Mouse (Mus musculus): ENCODE results near the gene Ttc1.
A peak's percentile ranks its signal among the peaks of the same experiment; 100 is the strongest.

Gene Ttc1

DNA sequence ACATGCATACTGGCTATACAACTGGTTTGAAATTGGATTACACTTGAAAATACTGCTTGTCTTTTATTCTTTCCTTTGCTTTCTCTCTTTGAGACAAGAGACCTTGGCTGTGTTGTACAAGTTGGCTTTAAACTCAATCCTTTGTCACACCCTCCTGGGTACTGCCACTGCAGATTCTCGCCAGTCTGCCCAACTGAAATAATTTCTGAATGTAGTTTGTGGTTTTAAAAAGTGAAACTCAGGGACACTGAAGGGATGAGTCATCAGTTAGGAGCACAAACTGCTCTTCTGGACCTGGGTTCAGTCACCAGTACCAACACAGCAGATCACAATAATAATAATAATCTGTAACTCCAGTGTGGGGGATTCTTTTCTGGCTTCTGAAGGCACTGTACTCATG lies 44.3 kb downstream of the Ttc1 start:
- DNase-seq (ENCODE audit: low spot score) = no peak

DNA sequence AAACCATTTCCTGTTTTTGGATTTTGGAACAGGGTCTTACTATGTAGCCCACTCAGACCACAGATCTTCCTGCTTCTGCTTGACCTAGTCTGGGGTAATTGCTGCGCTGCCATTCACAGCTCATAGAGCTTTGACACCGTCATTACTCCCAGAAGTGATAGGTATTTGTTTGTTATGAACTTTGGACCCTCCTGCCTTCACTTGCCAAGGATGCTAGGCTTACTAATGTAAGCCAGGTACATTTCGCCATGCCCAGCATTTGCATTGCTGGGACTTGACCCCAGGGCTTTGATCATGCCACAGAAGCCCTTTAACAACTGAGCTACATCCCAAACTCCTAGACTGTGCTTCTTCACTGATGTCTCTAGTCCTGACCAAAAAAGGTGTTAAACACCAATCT lies 47.5 kb downstream of the Ttc1 start:
- DNase-seq (ENCODE audit: low spot score) = no peak

DNA sequence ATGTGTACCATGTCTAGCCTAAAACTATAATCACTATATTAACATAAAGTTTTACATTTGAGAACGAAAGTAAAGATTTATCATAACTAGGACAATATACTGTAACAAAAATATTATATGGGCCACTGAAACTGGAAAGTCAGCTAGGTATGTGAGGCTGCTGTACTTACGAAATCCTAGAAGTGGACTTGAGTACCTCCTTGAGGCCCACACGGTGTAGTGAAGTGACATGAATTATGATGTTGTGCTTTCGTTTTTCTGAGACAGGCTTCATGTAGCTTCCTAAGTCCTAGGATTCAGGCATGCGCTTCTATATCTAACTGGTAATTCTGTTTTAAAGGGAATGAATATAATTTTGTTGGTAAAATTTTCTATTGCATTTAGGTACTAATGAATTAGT lies 49.2 kb downstream of the Ttc1 start:
- no peak for DNase-seq (ENCODE audit: low spot score)

- no peak for DNase-seq (ENCODE audit: low spot score)
These were observed 51.2 kb downstream of the Ttc1 start for GRCm38 (mm10) chr11:43696623-43697022.

DNA sequence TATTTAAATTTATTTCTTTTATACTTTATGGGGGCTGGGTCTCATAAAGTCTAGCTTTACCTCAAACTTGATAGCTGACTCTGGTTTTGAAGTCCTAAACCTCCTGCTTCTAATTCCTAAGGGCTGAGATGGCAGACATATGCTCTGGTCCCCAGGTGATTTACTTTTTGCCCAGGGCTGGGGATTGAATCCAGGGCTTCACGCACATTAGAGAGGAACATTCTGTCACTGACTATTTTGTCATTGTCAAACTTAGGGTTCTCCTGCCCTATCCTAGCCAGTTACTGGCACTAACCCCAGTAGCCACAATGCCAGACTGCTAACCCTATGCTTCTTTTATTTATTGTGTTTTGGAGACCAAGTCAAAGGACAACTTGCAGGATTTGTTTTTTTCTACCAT lies 59.0 kb downstream of the Ttc1 start:
- DNase-seq (ENCODE audit: low spot score) = no peak

GRCm38 (mm10) chr11:43682415-43683217 lies 65.2 kb downstream of the Ttc1 start:
- no peak for DNase-seq (ENCODE audit: low spot score)

DNA sequence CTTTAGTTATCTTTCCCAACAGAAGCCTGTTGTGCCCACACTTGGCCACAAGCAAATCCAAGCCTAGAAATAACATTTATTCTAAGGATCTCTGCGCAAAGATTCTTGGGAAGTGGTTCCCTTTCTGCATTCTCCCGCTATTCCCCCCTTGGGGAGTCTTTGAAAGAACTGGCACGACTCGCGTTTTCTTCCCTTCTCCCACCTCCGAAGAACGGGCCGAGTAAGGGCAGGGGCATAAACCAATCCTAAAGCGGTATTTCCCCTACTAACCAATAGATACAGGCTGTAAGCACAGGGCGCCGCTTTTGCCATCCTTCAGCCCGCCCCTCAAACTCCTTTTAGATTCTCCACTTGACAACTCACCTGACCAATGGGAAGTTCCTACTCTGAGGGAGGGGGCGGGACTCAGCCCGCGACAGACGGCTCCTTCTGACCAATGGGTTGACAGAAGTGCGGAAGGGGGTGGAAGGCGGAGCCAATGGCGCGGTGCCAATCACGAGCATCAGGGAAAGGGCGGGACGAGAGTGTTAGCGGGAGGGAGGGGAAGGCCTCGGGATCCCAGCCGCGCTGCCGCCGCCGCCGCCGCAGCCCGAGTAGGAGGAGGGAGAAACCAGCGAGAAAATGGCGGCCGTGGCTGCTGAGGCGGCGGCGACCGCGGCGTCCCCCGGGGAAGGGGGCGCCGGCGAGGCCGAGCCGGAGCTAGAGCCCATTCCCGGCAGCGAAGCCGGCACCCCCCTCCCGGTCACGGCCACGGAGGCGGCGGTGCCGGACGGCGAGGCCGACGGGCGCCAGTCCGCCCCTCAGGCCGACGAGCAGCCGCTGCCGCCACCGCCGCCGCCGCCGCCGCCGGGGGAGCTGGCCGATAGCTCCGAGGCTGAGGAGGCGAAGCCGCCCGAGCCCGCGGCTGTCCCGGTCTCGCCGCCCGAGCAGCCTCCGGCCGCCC lies 66.1 kb downstream of the Ttc1 start, which contains the start of gene Pwwp2a:
Pwwp2a (plus strand) TSS at position 527 of the 943 bp plus-strand sequence.
- DNase-seq (ENCODE audit: low spot score) = peak; percentile 98
